Mouse (Mus musculus): ENCODE results near the gene Wrb.
"Not testable (repeated sequence)": the region's sequence is repeated elsewhere in the genome, so short reads cannot be mapped to it uniquely, and the experiment has no call there.

Wrb gene

DNA sequence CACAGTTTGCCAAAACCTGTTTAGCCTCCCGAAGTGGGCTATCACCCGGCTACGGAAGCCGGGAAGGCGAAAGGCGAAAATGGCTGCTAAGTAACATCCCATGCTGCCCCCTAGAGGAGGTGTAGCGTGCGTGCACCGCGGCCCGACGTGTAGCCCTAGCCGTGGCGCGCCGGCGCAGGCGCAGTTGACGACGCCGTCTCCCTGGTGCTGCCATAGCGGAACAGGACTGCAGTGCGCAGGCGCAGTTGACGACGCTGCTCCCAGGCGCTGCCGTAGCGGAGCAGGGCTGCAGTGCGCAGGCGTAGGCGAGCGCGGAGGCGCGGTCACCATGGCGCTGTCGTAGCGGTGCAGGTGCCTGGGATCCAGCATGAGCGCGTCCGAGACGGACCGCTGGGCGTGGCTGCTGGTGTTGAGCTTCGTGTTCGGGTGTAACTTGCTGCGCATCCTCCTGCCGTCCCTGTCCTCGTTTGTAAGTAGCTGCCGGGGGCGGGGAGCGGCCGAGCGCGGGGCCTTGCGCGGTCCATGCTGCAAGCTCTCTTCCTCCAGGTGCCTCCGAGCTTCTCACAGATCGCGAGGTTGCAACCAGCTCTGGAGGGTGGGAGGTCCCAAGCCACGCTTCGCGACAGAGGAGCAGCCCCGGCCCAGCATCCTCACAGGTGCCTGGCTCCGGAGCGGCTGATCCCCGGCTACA, at the start of gene Wrb:
Gene Wrb (plus strand): TSS at position 298 of the 691 bp plus-strand sequence.
- DNase-seq (ENCODE audit: low spot score) = peak; percentile 100

DNA sequence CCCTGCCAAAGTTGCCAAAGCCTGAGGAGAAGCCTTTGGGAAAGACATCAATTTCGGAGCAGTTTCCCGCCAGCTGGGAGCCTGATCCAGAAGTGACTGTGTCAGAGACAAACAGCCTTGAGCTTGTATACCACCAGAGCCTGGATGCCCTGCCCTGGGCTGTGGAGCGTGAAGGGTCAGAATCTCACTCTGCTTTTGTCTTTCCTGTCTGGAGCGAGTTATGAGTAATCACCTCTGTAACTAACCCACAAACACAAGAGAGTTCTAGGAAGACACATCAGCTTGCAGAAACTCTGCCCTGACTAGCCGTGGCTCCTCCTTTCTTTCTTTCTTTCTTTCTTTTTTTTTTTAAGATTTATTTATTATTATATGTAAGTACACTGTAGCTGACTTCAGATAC, 49.2 kb upstream of the Wrb start:
- DNase-seq (ENCODE audit: low spot score) = no peak

DNA sequence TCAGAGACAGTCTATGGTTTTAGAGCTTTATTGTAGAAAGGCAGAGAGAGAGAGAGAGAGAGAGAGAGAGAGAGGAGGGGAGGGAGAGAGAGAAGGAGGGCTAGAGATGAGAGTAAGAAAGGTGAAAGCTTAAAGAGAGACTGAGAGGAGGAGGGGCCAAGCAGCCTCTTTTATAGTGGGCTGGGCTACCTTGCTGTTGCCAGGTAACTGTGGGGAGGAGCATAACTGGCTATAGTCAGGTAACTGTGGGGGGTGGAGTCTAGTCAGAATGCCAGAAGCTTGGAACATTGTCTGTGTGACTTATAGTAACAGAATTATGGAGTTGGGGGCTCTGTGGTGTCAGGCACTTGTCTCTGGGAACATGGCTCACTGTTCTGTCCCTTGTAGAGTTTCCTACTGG, 47.4 kb upstream of the Wrb start:
- DNase-seq (ENCODE audit: low spot score) = not testable (repeated sequence)

- DNase-seq (ENCODE audit: low spot score) = no peak
These were observed 42.2 kb upstream of the Wrb start for GRCm38 (mm10) chr16:96103036-96103435.

- no peak for DNase-seq (ENCODE audit: low spot score)
These were observed 35.5 kb upstream of the Wrb start for GRCm38 (mm10) chr16:96109673-96110072.

DNA sequence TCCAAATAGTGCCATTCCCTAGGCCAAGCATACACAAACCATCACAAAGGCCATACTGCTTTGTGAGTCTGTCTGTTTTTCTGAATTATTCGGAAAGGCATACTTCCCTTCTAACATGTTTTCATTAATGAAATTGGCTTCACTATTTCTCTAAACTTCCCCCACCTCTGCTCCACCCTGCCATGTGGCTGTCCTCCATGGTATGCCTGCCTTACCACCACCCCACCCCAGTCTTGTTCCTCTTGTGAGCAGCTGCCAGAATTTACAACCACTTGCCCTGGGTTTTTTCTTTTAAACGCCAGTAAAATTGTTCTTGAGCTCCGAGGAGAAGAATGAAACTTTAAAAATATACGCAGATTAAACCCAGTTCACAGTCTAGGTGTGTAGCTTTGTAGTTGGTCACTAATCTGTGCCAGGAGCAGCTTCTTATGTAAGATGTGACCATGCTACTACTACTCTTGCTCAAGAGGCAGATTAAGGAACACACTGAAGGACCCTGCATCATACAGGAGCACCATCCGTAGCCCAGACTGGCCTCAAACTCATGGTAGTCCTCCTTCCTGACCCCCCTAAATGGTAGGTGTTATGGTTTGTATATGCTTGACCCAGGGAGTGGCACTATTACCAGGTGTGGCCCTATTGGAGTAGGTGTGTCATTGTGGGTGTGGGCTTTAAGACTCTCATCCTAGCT, 34.4 kb upstream of the Wrb start:
- DNase-seq (ENCODE audit: low spot score) = no peak

- no peak for DNase-seq (ENCODE audit: low spot score)
These were observed 32.4 kb upstream of the Wrb start for GRCm38 (mm10) chr16:96112769-96113168.

GRCm38 (mm10) chr16:96114729-96115128, 30.5 kb upstream of the Wrb start:
- no peak for DNase-seq (ENCODE audit: low spot score)

- DNase-seq (ENCODE audit: low spot score) = no peak
These were observed 25.1 kb upstream of the Wrb start for GRCm38 (mm10) chr16:96120022-96120623.

- no peak for DNase-seq (ENCODE audit: low spot score)
These were observed 18.5 kb upstream of the Wrb start for GRCm38 (mm10) chr16:96126684-96127171.

DNA sequence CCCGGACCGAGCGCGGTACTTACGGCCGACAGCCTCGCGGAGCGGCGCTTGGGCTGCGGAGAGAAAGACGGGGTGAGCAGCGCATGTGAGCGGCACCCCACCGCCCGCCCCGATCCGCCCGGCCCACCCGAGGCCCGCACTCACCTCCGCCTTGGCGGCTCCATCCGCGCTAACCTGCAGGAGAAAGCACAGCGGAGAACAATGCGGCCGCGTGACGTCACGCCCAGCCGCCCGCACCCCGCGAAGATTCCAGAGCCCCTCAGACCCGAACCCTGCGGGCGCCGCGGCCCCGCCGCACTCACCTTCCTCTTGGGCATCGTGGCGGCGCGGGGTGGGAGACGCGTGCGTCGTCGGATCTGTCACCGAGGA, 17.9 kb upstream of the Wrb start:
- no peak for DNase-seq (ENCODE audit: low spot score)

DNA sequence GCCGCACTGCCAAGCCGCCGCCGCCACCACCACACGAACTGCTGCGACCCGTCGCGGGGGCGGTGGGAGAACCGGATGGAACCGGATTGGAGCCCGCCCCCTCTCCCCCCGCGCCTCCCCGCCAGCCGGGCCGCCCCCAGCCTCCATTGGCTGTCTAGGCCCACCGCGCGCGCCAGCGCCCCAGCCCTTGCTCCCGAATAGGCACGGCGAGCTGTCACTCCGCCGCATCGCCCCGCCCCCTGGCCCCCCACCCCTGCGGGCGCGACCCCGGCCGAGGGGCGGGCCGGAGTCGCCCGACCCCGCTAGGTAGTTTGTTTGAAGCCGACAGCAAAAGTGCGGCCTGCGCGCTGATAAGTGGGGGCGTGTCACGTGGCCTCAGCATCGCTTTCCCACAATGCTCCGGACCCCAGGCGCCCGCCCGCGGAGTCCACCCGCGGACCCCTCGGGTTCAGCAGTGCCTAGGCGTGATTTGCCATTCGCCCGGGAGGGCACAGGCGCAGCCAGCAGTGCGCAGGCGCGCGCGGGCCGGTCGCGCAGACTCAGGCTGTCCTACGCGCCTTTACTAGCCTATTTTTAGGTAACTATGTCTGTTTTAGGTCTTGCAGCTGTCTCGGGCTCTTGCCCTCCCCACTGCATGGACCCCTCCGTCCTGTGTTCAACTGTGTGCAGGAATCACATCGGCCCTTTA, 17.4 kb upstream of the Wrb start, which contains the start of gene Hmgn1:
Gene Hmgn1 (minus strand): TSS at position 73 of the 688 bp plus-strand sequence.
- peak; percentile 98 for DNase-seq (ENCODE audit: low spot score)

- DNase-seq (ENCODE audit: low spot score) = no peak
These were observed 16.7 kb upstream of the Wrb start for GRCm38 (mm10) chr16:96128466-96128865.

DNA sequence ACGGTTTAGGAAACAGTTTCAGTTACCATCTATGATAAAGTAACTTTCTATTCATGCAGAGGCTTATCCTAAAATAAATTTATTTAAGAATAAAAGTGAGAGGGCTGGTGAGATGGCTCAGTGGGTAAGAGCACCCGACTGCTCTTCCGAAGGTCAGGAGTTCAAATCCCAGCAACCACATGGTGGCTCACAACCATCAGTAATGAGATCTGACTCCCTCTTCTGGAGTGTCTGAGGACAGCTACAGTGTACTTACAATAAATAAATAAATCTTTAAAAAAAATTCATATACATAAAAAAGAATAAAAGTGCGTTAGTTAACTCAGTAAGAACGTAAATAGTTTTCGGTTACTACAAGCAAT, 478 bp upstream of the Wrb start:
- not testable (repeated sequence) for DNase-seq (ENCODE audit: low spot score)

DNA sequence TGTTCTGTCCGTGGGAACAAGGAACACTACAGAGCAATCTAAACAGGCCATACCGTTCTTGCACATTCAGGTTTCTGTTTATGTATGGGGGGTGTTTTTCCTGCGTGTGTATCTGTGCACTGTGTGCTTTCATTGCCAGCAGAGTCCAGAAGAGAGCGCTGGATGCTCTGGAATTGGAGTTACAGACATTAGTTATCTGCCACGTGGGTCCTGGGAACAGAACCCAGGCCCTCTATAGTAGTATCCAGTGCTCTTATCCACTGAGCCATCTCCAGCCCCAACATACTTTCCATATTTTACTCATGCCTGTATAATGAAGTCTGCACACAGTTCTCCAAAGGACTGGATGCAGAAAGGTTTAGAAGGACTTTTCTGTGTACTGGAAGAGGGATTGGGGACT, 607 bp downstream of the Wrb start:
- no peak for DNase-seq (ENCODE audit: low spot score)

DNA sequence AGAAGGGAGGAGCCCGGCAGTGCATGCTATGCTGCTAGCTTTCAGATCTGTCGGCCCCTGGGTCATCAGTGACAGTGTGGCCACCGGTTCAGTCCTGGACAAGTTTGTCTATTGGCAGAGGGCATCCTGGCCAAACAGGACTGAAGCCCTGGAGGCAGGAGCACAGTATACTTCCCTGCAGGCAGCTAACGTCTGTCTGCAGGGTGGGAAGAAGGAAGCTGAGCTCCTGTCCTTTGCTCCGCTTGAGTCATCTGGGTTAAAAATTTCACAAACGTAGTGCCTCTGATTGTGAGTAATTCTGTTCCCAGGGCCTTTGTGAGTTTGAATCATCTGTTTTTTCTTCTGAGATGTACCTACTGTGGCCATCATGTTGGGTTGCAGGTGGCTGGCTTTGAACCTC, 3.6 kb downstream of the Wrb start:
- DNase-seq (ENCODE audit: low spot score) = no peak

GRCm38 (mm10) chr16:96149311-96149710, 4.1 kb downstream of the Wrb start:
- no peak for DNase-seq (ENCODE audit: low spot score)

- DNase-seq (ENCODE audit: low spot score) = peak; percentile 42
These were observed 5.8 kb downstream of the Wrb start for GRCm38 (mm10) chr16:96150995-96151394.

DNA sequence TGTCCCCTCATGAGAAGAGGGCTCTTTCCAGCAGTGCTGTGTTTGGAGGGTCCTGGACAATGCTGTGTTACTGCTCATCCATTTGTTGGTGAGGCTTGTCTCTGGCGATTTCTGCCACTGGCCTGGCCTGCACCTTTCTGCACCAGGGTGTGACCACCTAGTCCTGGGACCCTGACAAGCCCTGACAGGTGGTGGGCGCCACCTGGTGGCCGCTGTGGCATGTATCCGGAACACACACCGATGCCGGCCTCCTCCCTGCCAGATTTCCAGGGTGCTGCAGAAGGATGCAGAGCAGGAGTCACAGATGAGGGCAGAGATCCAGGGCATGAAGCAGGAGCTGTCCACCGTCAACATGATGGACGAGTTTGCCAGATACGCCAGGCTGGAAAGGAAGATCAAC, 6.3 kb downstream of the Wrb start:
- peak; percentile 73 for DNase-seq (ENCODE audit: low spot score)

DNA sequence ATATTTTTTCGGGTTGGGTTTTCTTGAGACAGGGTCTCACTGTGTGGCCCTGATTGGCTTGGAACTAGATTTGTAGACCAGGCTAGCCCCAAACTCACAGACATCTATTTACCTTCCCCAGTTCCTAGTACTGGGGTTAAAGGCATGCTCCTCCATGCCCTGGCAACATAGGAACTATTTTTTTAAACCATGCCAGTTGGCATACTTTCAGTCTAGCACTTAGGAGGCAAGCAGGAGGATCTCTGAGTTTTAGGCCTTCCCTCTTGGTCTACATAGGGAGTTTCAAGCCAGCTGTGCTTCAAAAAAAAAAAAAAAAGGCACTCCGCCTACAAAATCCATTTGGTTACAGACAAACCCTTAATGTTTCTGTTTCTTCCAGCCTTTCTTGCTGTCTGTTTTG, 9.3 kb downstream of the Wrb start:
- no peak for DNase-seq (ENCODE audit: low spot score)

DNA sequence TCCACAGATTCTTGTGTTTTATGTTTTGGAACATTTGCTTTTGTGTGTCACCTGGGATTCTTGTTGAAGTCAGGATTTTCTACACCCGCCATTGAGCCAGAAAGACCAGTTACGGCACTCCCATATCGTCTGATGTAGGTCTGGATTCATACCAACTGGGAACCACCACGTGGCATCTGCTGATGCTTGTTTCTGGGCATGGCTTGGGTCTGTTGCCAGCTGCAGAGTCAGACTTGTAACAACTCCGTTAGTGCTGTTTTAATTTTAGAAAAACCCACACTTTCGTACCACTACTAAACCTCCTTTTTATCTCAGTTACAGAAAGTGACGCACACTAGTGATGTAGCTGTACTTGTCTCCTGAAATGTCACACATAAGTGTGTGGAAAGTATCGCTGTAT, 10.8 kb downstream of the Wrb start:
- DNase-seq (ENCODE audit: low spot score) = no peak

DNA sequence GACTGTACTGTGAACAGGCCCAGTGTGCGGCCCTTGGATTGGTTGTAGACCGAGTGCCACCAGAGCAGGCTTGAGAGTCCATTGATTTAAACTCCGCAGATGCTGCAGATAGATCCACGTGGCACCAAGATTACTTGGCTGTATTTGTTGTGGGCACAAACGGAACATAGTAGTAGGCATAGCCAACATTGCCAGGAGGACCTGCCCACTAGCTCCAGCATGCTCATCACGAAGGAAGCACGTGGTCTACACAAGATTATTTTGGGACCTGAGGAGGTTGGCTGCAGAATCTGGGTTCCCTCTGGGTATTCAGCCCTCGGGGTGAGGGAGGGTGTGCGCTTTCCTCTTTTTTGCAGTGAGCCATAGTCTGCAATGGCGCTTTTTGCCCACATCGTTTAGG, 12.0 kb downstream of the Wrb start:
- DNase-seq (ENCODE audit: low spot score) = no peak
